16 mouse cellular contexts compared by ENCODE assay signal in genomic region chr2:131469916-131470315, GRCm38 (mm10). TPM values are rescaled to one million over a fixed set of nuclear protein-coding genes. Genes with fewer than 3 reads are reported as not detected.
DNase-seq lines count a peak whose midpoint lies in the region; ATAC-seq and TF ChIP-seq lines count a peak whose summit lies in the region.
"Had no signal": no experiment of that assay in that cellular context is flagged by ENCODE, and none has a peak within 500 bp of the region (broad histone marks: within the 10 kb centered on the region; RNA-seq: fewer than 3 reads in every experiment).

No protein-coding gene starts in this region.

- H3K27ac ChIP-seq in forebrain, embryonic 14.5 days (ENCODE audit: low read depth, low read length): no peak overlapping the region
- no peak overlapping the region for H3K27ac ChIP-seq in forebrain, embryonic 15.5 days (replicated peaks)
- H3K27ac ChIP-seq in liver, adult 2 months (replicated peaks; ENCODE audit: insufficient read depth, low read depth, low read length): no peak overlapping the region
- H3K27ac ChIP-seq in liver, postnatal 0 days (ENCODE audit: low read depth): no peak overlapping the region
- H3K27ac ChIP-seq in cerebellum, adult 2 months (ENCODE audit: insufficient read depth, low read length): no peak overlapping the region
- H3K27ac ChIP-seq: hindbrain, embryonic 15.5 days; kidney, postnatal 0 days; limb, embryonic 15.5 days had no signal

- no peaks in the 10 kb centered on the region for H3K27me3 ChIP-seq in forebrain, embryonic 14.5 days (replicated peaks; ENCODE audit: control insufficient read depth, insufficient read depth, low read length)
- no peaks in the 10 kb centered on the region for H3K27me3 ChIP-seq in forebrain, embryonic 15.5 days
- H3K27me3 ChIP-seq in liver, adult 2 months (ENCODE audit: control insufficient read depth, insufficient read depth, low read length): no peaks in the 10 kb centered on the region
- H3K27me3 ChIP-seq in liver, postnatal 0 days (ENCODE audit: insufficient read depth, low read length): no peaks in the 10 kb centered on the region
- H3K27me3 ChIP-seq in cerebellum, adult 2 months (ENCODE audit: control insufficient read depth, insufficient read depth, low read length): no peaks in the 10 kb centered on the region
- H3K27me3 ChIP-seq: hindbrain, embryonic 15.5 days; limb, embryonic 15.5 days; megakaryocyte, embryonic 14.5 days had no signal

- TF ChIP-seq CTCF in liver, adult 2 months (IDR thresholded peaks at IDR 0.05; ENCODE audit: low read depth, low read length): no peak
- TF ChIP-seq CTCF in liver, postnatal 0 days (IDR thresholded peaks at IDR 0.05; ENCODE audit: low read depth): no peak
- TF ChIP-seq CTCF in cerebellum, adult 2 months (IDR thresholded peaks at IDR 0.05; ENCODE audit: borderline replicate concordance, insufficient read depth, low read depth, low read length): no peak

- H3K9ac ChIP-seq in forebrain, embryonic 14.5 days (ENCODE audit: low read length): no peak overlapping the region
- H3K9ac ChIP-seq in forebrain, embryonic 15.5 days (replicated peaks): no peak overlapping the region
- H3K9ac ChIP-seq in liver, adult 2 months (ENCODE audit: low read depth, low read length): no peak overlapping the region
- no peak overlapping the region for H3K9ac ChIP-seq in liver, postnatal 0 days (replicated peaks)
- H3K9ac ChIP-seq: hindbrain, embryonic 15.5 days; limb, embryonic 15.5 days had no signal

- H3K4me1 ChIP-seq in forebrain, embryonic 14.5 days (ENCODE audit: control insufficient read depth, insufficient read depth, low read length): no peaks in the 10 kb centered on the region
- no peaks in the 10 kb centered on the region for H3K4me1 ChIP-seq in forebrain, embryonic 15.5 days
- H3K4me1 ChIP-seq in liver, adult 2 months (ENCODE audit: control insufficient read depth, insufficient read depth, low read length): no peaks in the 10 kb centered on the region; the same call in 1 of the 2 replicates
- 0 out of 2 replicates have a peak, but pooled peaks cover 3% of the 10 kb centered on the region for H3K4me1 ChIP-seq in liver, postnatal 0 days (ENCODE audit: insufficient read depth)
- no peaks in the 10 kb centered on the region for H3K4me1 ChIP-seq in cerebellum, adult 2 months (ENCODE audit: control insufficient read depth, insufficient read depth, low read length)
- H3K4me1 ChIP-seq: hindbrain, embryonic 15.5 days had no signal

- 48% methylated on average over 1 of the region's 1 CpGs for WGBS in forebrain, embryonic 14.5 days
- WGBS in forebrain, embryonic 15.5 days: 58% methylated on average over 1 of the region's 1 CpGs
- 14% methylated on average over 1 of the region's 1 CpGs for WGBS in liver, adult 2 months
- 8% methylated on average over 1 of the region's 1 CpGs for WGBS in liver, postnatal 0 days (ENCODE audit: insufficient replicate concordance)
- WGBS in cerebellum, adult 2 months: 33% methylated on average over 1 of the region's 1 CpGs

- no peak overlapping the region for H3K4me2 ChIP-seq in forebrain, embryonic 14.5 days (ENCODE audit: low read length)
- H3K4me2 ChIP-seq in forebrain, embryonic 15.5 days (replicated peaks): no peak overlapping the region
- no peak overlapping the region for H3K4me2 ChIP-seq in liver, postnatal 0 days (ENCODE audit: low read depth, low read length)
- H3K4me2 ChIP-seq: hindbrain, embryonic 15.5 days; limb, embryonic 15.5 days had no signal

- no peaks in the 10 kb centered on the region for H3K36me3 ChIP-seq in forebrain, embryonic 14.5 days (ENCODE audit: control insufficient read depth, insufficient read depth, low read length)
- H3K36me3 ChIP-seq in forebrain, embryonic 15.5 days: no peaks in the 10 kb centered on the region
- no peaks in the 10 kb centered on the region for H3K36me3 ChIP-seq in liver, adult 2 months (ENCODE audit: control insufficient read depth, insufficient read depth, low read length)
- no peaks in the 10 kb centered on the region for H3K36me3 ChIP-seq in liver, postnatal 0 days (replicated peaks; ENCODE audit: insufficient read depth, low read length)
- H3K36me3 ChIP-seq: G1E; hindbrain, embryonic 15.5 days; limb, embryonic 15.5 days had no signal

- H3K79me2 ChIP-seq in liver, adult 2 months (ENCODE audit: control insufficient read depth, insufficient read depth, low read length): no peaks in the 10 kb centered on the region

- no peak for TF ChIP-seq EP300 in liver, postnatal 0 days (IDR thresholded peaks at IDR 0.05; ENCODE audit: low read depth)

- TF ChIP-seq POLR2A in liver, adult 2 months (IDR thresholded peaks at IDR 0.05; ENCODE audit: extremely low read depth, insufficient read depth, low read length): no peak
- TF ChIP-seq POLR2A in cerebellum, adult 2 months (IDR thresholded peaks at IDR 0.05; ENCODE audit: borderline replicate concordance, insufficient read depth, low read length): no peak

- no peaks in the 10 kb centered on the region for H3K9me3 ChIP-seq in forebrain, embryonic 14.5 days (replicated peaks; ENCODE audit: control insufficient read depth, low read length)
- no peaks in the 10 kb centered on the region for H3K9me3 ChIP-seq in forebrain, embryonic 15.5 days
- H3K9me3 ChIP-seq in liver, postnatal 0 days (ENCODE audit: low read length): no peaks in the 10 kb centered on the region
- H3K9me3 ChIP-seq: G1E; hindbrain, embryonic 15.5 days; limb, embryonic 15.5 days had no signal

- DNase-seq in forebrain, embryonic 14.5 days (ENCODE audit: low spot score): peak; percentile 53
- peak; percentile 89 for DNase-seq in liver, adult 2 months (ENCODE audit: extremely low read depth, low read depth, low spot score)
- DNase-seq in liver, postnatal 0 days: no peak
- DNase-seq in heart, adult 8-10 months (ENCODE audit: low spot score): peak; percentile 66
- DNase-seq in lung, postnatal 36 days: peak; percentile 32
- no peak for DNase-seq in cerebellum, adult 2 months
- no peak for DNase-seq in thymus, postnatal 0 days (ENCODE audit: low spot score)
- DNase-seq: cerebellum, postnatal 25 days; thymus, adult 2 months had no signal

- no peak overlapping the region for H3K4me3 ChIP-seq in forebrain, embryonic 14.5 days (ENCODE audit: low read depth, low read length)
- no peak overlapping the region for H3K4me3 ChIP-seq in forebrain, embryonic 15.5 days
- no peak overlapping the region for H3K4me3 ChIP-seq in liver, adult 2 months (ENCODE audit: insufficient read depth, low read depth, low read length)
- H3K4me3 ChIP-seq in liver, postnatal 0 days (ENCODE audit: low read depth, low read length): no peak overlapping the region
- H3K4me3 ChIP-seq in cerebellum, adult 2 months (replicated peaks; ENCODE audit: insufficient read depth, low read depth, low read length): no peak overlapping the region
- H3K4me3 ChIP-seq: hindbrain, embryonic 15.5 days; limb, embryonic 15.5 days; megakaryocyte, embryonic 14.5 days had no signal

- ATAC-seq in forebrain, embryonic 14.5 days: no peak
- ATAC-seq in forebrain, embryonic 15.5 days (replicated peaks): no peak
- no peak for ATAC-seq in liver, postnatal 0 days
- ATAC-seq: activated CD4-positive, CD25-positive, alpha-beta regulatory T cell, adult 4 months had no signal

RNA-seq across cellular contexts. Expression of gene Smox, which starts 21.4 kb away (rescaled TPM):
- polyA plus RNA-seq in forebrain, embryonic 14.5 days (2014; fragmentation: Nextera tagmentation; extraction: Ambion mirVana): 33.5 and 37.2 TPM in 2 replicates
- 55.6 and 63.3 TPM in 2 replicates for polyA plus RNA-seq in forebrain, embryonic 15.5 days (2015; fragmentation: Nextera tagmentation; extraction: Ambion mirVana)
- total RNA-seq in liver, adult 2 months (2014; rRNA removed): 2.8 TPM in 2 replicates
- polyA plus RNA-seq in liver, adult 2 months (2012; rRNA removed): 4.1 and 6.0 TPM in 2 replicates
- 56.7 and 60.8 TPM in 2 replicates for polyA plus RNA-seq in liver, postnatal 0 days (2015; fragmentation: Nextera tagmentation; extraction: Ambion mirVana)
- 10 to 100 TPM; 14.5 to 18.6 (median 15.7) TPM for total RNA-seq in heart, adult 8-10 months (2022)
- polyA plus RNA-seq in cerebellum, adult 2 months (2012; rRNA removed): 93.0 and 93.4 TPM in 2 replicates
- polyA plus RNA-seq in thymus, postnatal 0 days (2015; fragmentation: Nextera tagmentation; extraction: Ambion mirVana): 35.6 and 40.4 TPM in 2 replicates

Comparison
In these comparisons a context has a peak if more than half of its experiments do, and no peak if none do; other contexts are left out.
1. DNase-seq: peak in forebrain, embryonic 14.5 days (single experiment), liver, adult 2 months (single experiment), heart, adult 8-10 months (single experiment) and lung, postnatal 36 days (single experiment); none in liver, postnatal 0 days (single experiment), cerebellum, adult 2 months (0 of 2) and thymus, postnatal 0 days (single experiment).